In genomic region chr16:89980075-89980744, GRCm38 (mm10) we compare ENCODE assay signal across 13 mouse cellular contexts.
DNase-seq lines count a peak whose midpoint lies in the region; ATAC-seq lines count a peak whose summit lies in the region.
"Had no signal": no experiment of that assay in that cellular context is flagged by ENCODE, and none has a peak within 500 bp of the region (broad histone marks: within the 10 kb centered on the region; RNA-seq: fewer than 3 reads in every experiment).

No protein-coding gene starts in this region.

- H3K27me3 ChIP-seq in hindbrain, embryonic 14.5 days (ENCODE audit: control insufficient read depth, insufficient read depth, low read length): no peaks in the 10 kb centered on the region
- H3K27me3 ChIP-seq: hindbrain, embryonic 13.5 days; limb, embryonic 12.5 days; midbrain, embryonic 15.5 days had no signal

- H3K36me3 ChIP-seq in hindbrain, embryonic 14.5 days (replicated peaks; ENCODE audit: control insufficient read depth, insufficient read depth): no peaks in the 10 kb centered on the region
- H3K36me3 ChIP-seq: hindbrain, embryonic 13.5 days; limb, embryonic 12.5 days; midbrain, embryonic 15.5 days had no signal

- peak; percentile 22 for DNase-seq in heart, adult 8-10 months (ENCODE audit: low spot score)
- DNase-seq in heart, postnatal 4 days: no peak
- peak; percentile 78 for DNase-seq in cerebellum, adult 11-12 months
- DNase-seq in cerebellum, postnatal 36 days: peak; percentile 54 to 67
- DNase-seq in monocyte, adult 2 months (ENCODE audit: low read depth in 1 of 2, low spot score in 2 of 2): peak; percentile 9 to 39
- DNase-seq in thymus, postnatal 0 days (ENCODE audit: low spot score): no peak
- no peak for DNase-seq in hindbrain, embryonic 14.5 days (ENCODE audit: low spot score)
- DNase-seq: kidney, adult 8-10 months; liver, postnatal 0 days had no signal

- H3K4me2 ChIP-seq in hindbrain, embryonic 14.5 days (replicated peaks): no peak overlapping the region
- H3K4me2 ChIP-seq: hindbrain, embryonic 13.5 days; limb, embryonic 12.5 days; midbrain, embryonic 15.5 days had no signal

- ATAC-seq in hindbrain, embryonic 14.5 days (ENCODE audit: low FRiP score): no peak
- ATAC-seq: liver, postnatal 0 days; midbrain, embryonic 15.5 days had no signal

- H3K9ac ChIP-seq in hindbrain, embryonic 14.5 days: no peak overlapping the region
- H3K9ac ChIP-seq: hindbrain, embryonic 13.5 days; limb, embryonic 12.5 days; liver, postnatal 0 days; midbrain, embryonic 15.5 days had no signal

- H3K4me1 ChIP-seq in hindbrain, embryonic 14.5 days (replicated peaks; ENCODE audit: control insufficient read depth, insufficient read depth, low read length): no peaks in the 10 kb centered on the region
- H3K4me1 ChIP-seq: embryonic facial prominence, embryonic 10.5 days; hindbrain, embryonic 13.5 days; midbrain, embryonic 15.5 days had no signal

- H3K27ac ChIP-seq in hindbrain, embryonic 14.5 days: no peak overlapping the region
- H3K27ac ChIP-seq: embryonic facial prominence, embryonic 10.5 days; hindbrain, embryonic 13.5 days; limb, embryonic 12.5 days; midbrain, embryonic 15.5 days had no signal

- no peak overlapping the region for H3K4me3 ChIP-seq in hindbrain, embryonic 14.5 days (replicated peaks; ENCODE audit: low read length)
- H3K4me3 ChIP-seq: embryonic facial prominence, embryonic 10.5 days; hindbrain, embryonic 13.5 days; limb, embryonic 12.5 days; midbrain, embryonic 15.5 days had no signal

- no peaks in the 10 kb centered on the region for H3K9me3 ChIP-seq in hindbrain, embryonic 14.5 days (ENCODE audit: control insufficient read depth, low read length)
- H3K9me3 ChIP-seq: embryonic facial prominence, embryonic 10.5 days; hindbrain, embryonic 13.5 days; limb, embryonic 12.5 days; midbrain, embryonic 15.5 days had no signal

- WGBS in hindbrain, embryonic 14.5 days: 89% methylated on average over 11 of the region's 11 CpGs

Comparison
In these comparisons a context has a peak if more than half of its experiments do, and no peak if none do; other contexts are left out.
1. DNase-seq: peak in heart, adult 8-10 months (single experiment), cerebellum, adult 11-12 months (single experiment), cerebellum, postnatal 36 days (2 of 2) and monocyte, adult 2 months (2 of 2); none in heart, postnatal 4 days (single experiment), thymus, postnatal 0 days (single experiment) and hindbrain, embryonic 14.5 days (single experiment).